Mouse (Mus musculus) myocyte (in vitro differentiated cells): ENCODE measurements around the gene Pygo2.

Experiments used
- CEBPB ChIP-seq: IDR thresholded peaks from 2 replicates; pipeline ENCODE4 v1.6.1; 2011; ENCODE audit warnings: mild to moderate bottlenecking, moderate library complexity; ENCODE audit not compliant: poor library complexity, insufficient read depth, severe bottlenecking
- E2F4 ChIP-seq: IDR thresholded peaks from one replicate; pipeline ENCODE4 v1.6.1; 2011; ENCODE audit warnings: mild to moderate bottlenecking, control low read depth, moderate library complexity; ENCODE audit not compliant: insufficient read depth
- MAX ChIP-seq: IDR thresholded peaks from one replicate; pipeline ENCODE4 v1.6.1; 2011; ENCODE audit warnings: low read depth, mild to moderate bottlenecking, control low read depth
- MYOD1 ChIP-seq, 3 experiments: IDR thresholded peaks; one replicate each; pipeline ENCODE4 v1.6.1; 2011; ENCODE audit warnings: control low read depth in 2 of 3, low read depth in 2 of 3, mild to moderate bottlenecking in 2 of 3, moderate library complexity in 1 of 3; ENCODE audit not compliant: insufficient read length in 2 of 3, control insufficient read depth in 1 of 3
- POLR2A ChIP-seq: IDR thresholded peaks from one replicate; pipeline ENCODE4 v1.6.1; 2011; ENCODE audit warnings: low read depth, mild to moderate bottlenecking, control low read depth, moderate library complexity; ENCODE audit not compliant: insufficient read length
- POLR2AphosphoS2 ChIP-seq: IDR thresholded peaks from one replicate; pipeline ENCODE4 v1.6.1; 2011; ENCODE audit warnings: low read depth, control low read depth; ENCODE audit not compliant: insufficient read length
- SRF ChIP-seq: IDR thresholded peaks from one replicate; pipeline ENCODE4 v1.6.1; 2011; ENCODE audit warnings: low read depth; ENCODE audit not compliant: control insufficient read depth, insufficient read length
- USF1 ChIP-seq: IDR thresholded peaks from one replicate; pipeline ENCODE4 v1.6.1; 2011; ENCODE audit warnings: low read depth, mild to moderate bottlenecking, control low read depth, moderate library complexity

DNA sequence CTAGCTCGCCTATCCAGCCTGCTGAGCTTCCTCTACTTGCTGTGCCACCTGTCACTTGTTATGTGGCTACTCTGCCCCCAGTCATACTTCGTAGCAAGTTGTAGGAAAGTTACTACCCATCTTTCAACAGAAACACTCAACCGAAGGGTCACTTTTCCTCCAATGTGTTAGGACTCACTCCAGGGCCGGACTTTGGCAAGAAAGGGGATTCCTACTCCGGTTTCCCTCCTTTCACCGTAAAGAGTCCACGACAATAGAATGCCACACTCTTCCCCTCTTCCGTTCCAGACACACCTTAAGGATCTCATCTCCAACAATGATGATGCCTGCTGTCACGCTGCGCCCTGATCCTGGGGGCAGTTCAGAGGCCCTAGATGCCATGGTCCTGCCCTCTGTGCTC lies 19.1 kb upstream of the Pygo2 start:
- TF ChIP-seq POLR2AphosphoS2 (no peak), MYOD1 (IDR thresholded peaks at IDR 0.05; ENCODE audit: control insufficient read depth in 1 of 3, insufficient read length in 2 of 3, low read depth in 2 of 3) (no peak), E2F4 (no peak), POLR2A (no peak), CEBPB (no peak), USF1 (no peak), SRF (no peak), MAX (no peak)
